Mouse (Mus musculus) embryonic fibroblast, embryonic 13.5 days (primary cell): ENCODE results near the gene Bicc1.

Experiments
- CTCF ChIP-seq: IDR thresholded peaks from 2 replicates; pipeline ENCODE4 v1.5.1; 2011; ENCODE audit warnings: mild to moderate bottlenecking, control low read depth, low read length, moderate library complexity, borderline replicate concordance; ENCODE audit not compliant: insufficient read depth
- POLR2A ChIP-seq: IDR thresholded peaks from 2 replicates; pipeline ENCODE4 v1.6.1; 2011; ENCODE audit warnings: low read depth, mild to moderate bottlenecking, control low read depth, low read length, moderate library complexity

DNA sequence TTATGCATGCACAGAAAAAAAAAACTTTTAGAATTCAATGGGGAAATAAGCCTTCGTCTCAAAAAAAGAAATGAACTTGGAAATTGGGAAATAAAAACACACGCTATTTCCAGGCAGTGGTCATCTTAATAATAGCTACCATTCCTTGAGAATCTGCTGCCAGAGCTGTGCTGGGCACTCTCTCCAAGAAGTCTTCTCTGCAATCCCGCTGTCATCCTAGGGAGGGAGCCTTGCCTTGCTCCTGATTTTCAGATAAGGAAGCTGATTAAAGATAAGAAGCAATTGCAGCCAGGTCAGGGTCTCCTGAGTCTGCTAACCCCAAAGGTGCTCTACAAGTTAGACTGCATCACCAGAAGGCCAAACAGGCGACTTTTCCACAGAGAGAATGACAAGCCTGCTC lies 161.4 kb downstream of the Bicc1 start:
- no peak for TF ChIP-seq CTCF
- no peak for TF ChIP-seq POLR2A
